Mouse (Mus musculus) kidney, postnatal 0 days (tissue): ENCODE results near the gene Rrp36. TPM values are rescaled to one million over a fixed set of nuclear protein-coding genes. Genes with fewer than 3 reads are reported as not detected.

Experiments used
- ATAC-seq: fragments of 200-750 bp; cut with Nextera tagmentation; replicated peaks from 2 replicates; pipeline ENCODE4 v1.8.0; 2017; ENCODE audit warnings: low read depth, moderate number of reproducible peaks, moderate TSS enrichment, moderate library complexity; ENCODE audit not compliant: low FRiP score
- DNase-seq: peaks from one replicate; pipeline ENCODE4 v3.0.0-alpha.2; 2016; ENCODE audit warnings: low spot score
- H3K27ac ChIP-seq: fragments of 300-500 bp; sonication (generic); 2 replicates; pipeline ENCODE4 v1.5.1; 2014; ENCODE audit warnings: mild to moderate bottlenecking
- H3K27me3 ChIP-seq: fragments of 300-500 bp; sonication (generic); 2 replicates; pipeline ENCODE4 v1.6.1; 2014; ENCODE audit warnings: low read length, mixed read lengths; ENCODE audit not compliant: insufficient read depth
- H3K36me3 ChIP-seq: fragments of 300-500 bp; sonication (generic); 2 replicates; pipeline ENCODE4 v1.6.1; 2014; ENCODE audit warnings: low read length, mixed read lengths; ENCODE audit not compliant: insufficient read depth
- H3K4me1 ChIP-seq: fragments of 300-500 bp; sonication (generic); replicated peaks from 2 replicates; pipeline ENCODE4 v1.6.1; 2014; ENCODE audit warnings: antibody characterized with exemption, low read length, mixed read lengths; ENCODE audit not compliant: insufficient read depth
- H3K4me2 ChIP-seq: fragments of 300-500 bp; sonication (generic); 2 replicates; pipeline ENCODE4 v1.6.1; 2014; ENCODE audit warnings: mild to moderate bottlenecking, low read length, moderate library complexity, mixed read lengths
- H3K4me3 ChIP-seq: fragments of 300-500 bp; sonication (generic); replicated peaks from 2 replicates; pipeline ENCODE4 v1.5.1; 2014; ENCODE audit warnings: low read depth, low read length
- H3K9ac ChIP-seq: fragments of 300-500 bp; sonication (generic); 2 replicates; pipeline ENCODE4 v1.6.1; 2014; ENCODE audit warnings: low read depth, low read length
- H3K9me3 ChIP-seq: fragments of 300-500 bp; sonication (generic); replicated peaks from 2 replicates; pipeline ENCODE4 v1.6.1; 2016; ENCODE audit warnings: low read length, inconsistent platforms, mixed read lengths
- CTCF ChIP-seq: IDR thresholded peaks from 2 replicates; pipeline ENCODE4 v1.5.1; 2016; ENCODE audit warnings: antibody characterized with exemption, low read depth, mild to moderate bottlenecking, moderate library complexity
- WGBS: fragments of 180-500 bp; shearing (Covaris S2); extraction: QIAGEN DNeasy Blood & Tissue Kit; methylation state at CpG from one replicate; pipeline ENCODE4 v1.1.7; 2014; 5-methylcytosine and 5-hydroxymethylcytosine counted together
- polyA plus RNA-seq: library from polyadenylated mRNA; unstranded; fragments of >200 nt; fragmentation: Nextera tagmentation; extraction: Ambion mirVana; gene quantifications from 2 replicates; pipeline ENCODE4 v1.2.1, GENCODE M21; 2015

Gene Rrp36
- polyA plus RNA-seq, 1 experiment from 2014 or later, result 44.4 TPM

DNA sequence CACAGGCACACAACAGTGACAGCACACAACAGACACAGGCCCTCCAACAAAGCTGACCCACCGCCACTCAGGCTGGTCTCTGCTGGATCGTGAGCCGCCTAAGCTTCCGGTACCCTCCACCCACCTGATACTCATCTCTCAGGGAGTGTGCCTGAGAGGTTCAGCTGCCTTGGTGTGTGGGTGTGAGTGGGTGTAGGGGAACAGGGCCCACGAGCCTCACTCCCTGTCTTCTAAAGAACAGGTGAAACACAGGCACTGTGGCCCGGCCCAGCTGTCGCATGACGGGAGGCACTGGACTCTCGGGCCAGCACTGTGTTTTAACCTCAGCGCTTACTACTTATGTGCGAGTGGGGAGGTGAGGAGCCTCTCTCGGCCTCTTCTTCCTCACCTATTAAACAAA, 27.9 kb upstream of the Rrp36 start:
- DNase-seq (no peak), ATAC-seq (no peak)
- peaks cover 2% of the 10 kb centered on the region; the same call in 1 of the 2 replicates for H3K36me3 ChIP-seq
- WGBS, result 78% methylated on average over 12 of the region's 12 CpGs
- no peak overlapping the region for H3K9ac ChIP-seq
- H3K4me3 ChIP-seq, result no peak overlapping the region
- no peaks in the 10 kb centered on the region for H3K9me3 ChIP-seq
- H3K4me2 ChIP-seq, result no peak overlapping the region
- H3K27me3 ChIP-seq, result no peaks in the 10 kb centered on the region
- no peak for TF ChIP-seq CTCF
- H3K27ac ChIP-seq, result no peak overlapping the region
- H3K4me1 ChIP-seq, result peaks cover 12% of the 10 kb centered on the region; the same call in 1 of the 2 replicates

DNA sequence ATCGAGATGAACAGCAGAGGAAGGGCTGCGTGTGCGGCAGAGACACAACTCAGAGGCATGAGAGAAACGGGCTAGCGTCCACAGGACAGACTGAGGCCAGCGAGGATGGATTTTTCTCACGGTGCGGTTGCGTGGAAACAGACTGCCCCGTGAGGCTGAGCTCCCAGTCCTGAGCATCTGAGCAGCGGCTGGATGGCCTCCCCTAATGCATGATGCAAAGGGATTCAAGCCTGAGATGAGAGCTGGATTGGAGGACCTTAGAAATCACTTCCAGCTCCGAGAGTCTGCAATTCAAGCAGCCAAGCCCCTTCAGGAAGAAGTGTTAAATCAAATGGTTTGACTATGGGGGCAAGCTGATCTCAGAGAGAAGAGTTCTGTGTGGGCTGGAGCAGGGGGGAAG, 27.3 kb upstream of the Rrp36 start:
- no peak overlapping the region for H3K9ac ChIP-seq
- H3K4me3 ChIP-seq, result no peak overlapping the region
- H3K4me1 ChIP-seq, result peaks cover 12% of the 10 kb centered on the region; the same call in 1 of the 2 replicates
- no peak for TF ChIP-seq CTCF
- DNase-seq, result no peak
- H3K27me3 ChIP-seq, result no peaks in the 10 kb centered on the region
- no peaks in the 10 kb centered on the region for H3K9me3 ChIP-seq
- ATAC-seq, result no peak
- peak overlapping the region; percentile 0; the same call in 1 of the 2 replicates for H3K4me2 ChIP-seq
- H3K27ac ChIP-seq, result no peak overlapping the region
- peaks cover 2% of the 10 kb centered on the region; the same call in 1 of the 2 replicates for H3K36me3 ChIP-seq
- WGBS, result 69% methylated on average over 12 of the region's 12 CpGs

DNA sequence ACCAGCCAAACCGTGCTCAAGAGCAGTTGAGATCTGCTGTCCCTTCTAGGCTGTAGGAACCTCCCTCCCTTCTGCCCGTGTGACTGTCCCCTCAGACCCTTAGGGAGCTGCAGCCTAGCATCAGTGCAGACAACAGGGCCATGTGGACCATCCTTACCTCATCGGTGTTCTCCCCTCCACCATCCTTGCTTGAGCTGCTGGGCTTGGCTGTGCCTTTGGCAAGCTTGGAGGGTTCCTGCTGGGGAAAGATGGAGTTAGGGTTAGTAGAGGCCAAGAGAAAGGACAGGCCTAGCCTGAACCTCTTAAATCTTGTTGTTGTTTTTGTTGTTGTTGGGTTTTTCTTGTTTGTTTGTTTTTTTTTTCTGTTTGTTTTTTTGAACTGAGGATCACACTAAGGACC, 25.8 kb upstream of the Rrp36 start:
- no peak for TF ChIP-seq CTCF
- ATAC-seq, result no peak
- 81% methylated on average over 3 of the region's 3 CpGs for WGBS

DNA sequence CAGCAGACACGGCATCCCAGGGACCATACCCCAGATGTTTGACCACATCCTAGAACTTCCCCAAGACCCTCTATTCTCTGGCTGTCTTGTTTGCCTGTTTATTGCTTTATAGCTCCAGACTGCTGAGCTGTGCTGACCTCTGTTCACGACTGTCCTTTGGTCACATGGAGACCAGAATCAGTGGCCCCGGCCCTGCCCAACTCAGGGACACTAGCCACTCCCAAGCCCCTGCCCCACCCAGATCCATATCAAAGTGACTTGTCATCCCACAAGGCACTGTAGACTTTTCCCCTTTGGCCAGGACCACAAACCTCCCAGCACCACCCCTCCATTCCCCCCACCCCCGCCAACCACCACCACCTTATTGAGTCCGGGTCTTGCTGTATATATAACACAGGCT, 25.1 kb upstream of the Rrp36 start:
- Histone ChIP-seq H3K9ac (no peak overlapping the region), H3K27me3 (no peaks in the 10 kb centered on the region), H3K9me3 (no peaks in the 10 kb centered on the region), H3K4me3 (no peak overlapping the region), H3K4me1 (peaks cover 12% of the 10 kb centered on the region; the same call in 1 of the 2 replicates), H3K36me3 (peaks cover 2% of the 10 kb centered on the region; the same call in 1 of the 2 replicates), H3K27ac (no peak overlapping the region), H3K4me2 (no peak overlapping the region)
- ATAC-seq, result no peak
- no peak for DNase-seq
- no peak for TF ChIP-seq CTCF
- 56% methylated on average over 5 of the region's 5 CpGs for WGBS

More for the DNA sequence above, 25.8 kb upstream of the Rrp36 start:
- Histone ChIP-seq H3K9ac (no peak overlapping the region), H3K4me3 (no peak overlapping the region), H3K4me2 (no peak overlapping the region), H3K4me1 (peaks cover 12% of the 10 kb centered on the region; the same call in 1 of the 2 replicates), H3K36me3 (peaks cover 2% of the 10 kb centered on the region; the same call in 1 of the 2 replicates), H3K9me3 (no peaks in the 10 kb centered on the region), H3K27ac (no peak overlapping the region), H3K27me3 (no peaks in the 10 kb centered on the region)
- DNase-seq, result no peak

DNA sequence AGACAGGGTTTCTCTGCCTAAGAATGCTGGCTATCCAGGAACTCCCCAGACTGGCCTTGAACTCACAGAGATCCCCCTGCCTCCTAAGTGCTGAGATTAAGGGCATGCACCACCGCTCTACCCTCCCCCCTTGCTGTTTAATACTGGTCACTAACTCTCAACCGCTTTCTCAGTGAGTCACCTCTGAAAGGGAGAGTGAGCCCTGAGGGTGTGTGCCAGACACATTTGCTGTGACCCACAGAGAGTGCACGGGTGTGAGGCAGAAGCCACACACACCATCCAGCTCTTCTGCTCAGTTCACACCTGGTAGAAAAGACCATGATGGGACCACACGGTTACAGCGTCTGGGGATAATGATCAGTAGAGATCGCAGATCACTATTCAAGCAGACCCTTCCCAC, 24.4 kb upstream of the Rrp36 start:
- ATAC-seq, result no peak
- no peak for TF ChIP-seq CTCF
- WGBS, result 80% methylated on average over 6 of the region's 6 CpGs

DNA sequence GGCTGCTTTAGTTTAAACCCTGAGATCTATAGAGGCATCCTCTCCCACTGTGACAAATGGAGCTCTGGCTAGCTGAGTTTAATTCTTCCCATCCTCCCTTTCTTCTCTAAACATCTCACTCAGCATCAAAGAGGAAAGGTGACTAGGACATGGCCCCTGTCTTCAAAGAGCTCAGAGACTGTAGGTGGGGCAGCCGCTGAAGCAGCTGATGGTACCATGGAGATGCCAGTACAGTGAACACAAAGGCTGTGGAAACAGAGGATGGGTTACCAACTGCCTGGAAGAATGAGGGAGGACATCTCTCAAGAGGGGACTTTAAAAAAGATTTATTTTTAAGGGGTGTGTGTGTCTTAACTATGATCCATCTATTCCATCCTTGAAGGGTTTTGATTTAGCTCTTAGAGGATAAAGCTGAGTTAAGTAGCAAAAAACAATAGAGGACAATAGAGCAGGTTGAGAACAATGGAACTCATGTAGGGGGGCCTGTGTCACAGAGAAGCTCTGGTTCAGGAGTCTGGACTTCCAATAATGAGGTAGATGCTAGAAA, 20.4 kb upstream of the Rrp36 start:
- TF ChIP-seq CTCF, result no peak
- DNase-seq (no peak), ATAC-seq (no peak)

More for the DNA sequence above, 24.4 kb upstream of the Rrp36 start:
- Histone ChIP-seq H3K27ac (no peak overlapping the region), H3K9ac (no peak overlapping the region), H3K9me3 (no peaks in the 10 kb centered on the region), H3K4me3 (no peak overlapping the region), H3K4me1 (peaks cover 10% of the 10 kb centered on the region; the same call in 1 of the 2 replicates), H3K36me3 (peaks cover 2% of the 10 kb centered on the region; the same call in 1 of the 2 replicates), H3K4me2 (no peak overlapping the region), H3K27me3 (no peaks in the 10 kb centered on the region)
- DNase-seq, result no peak

More for the DNA sequence above, 20.4 kb upstream of the Rrp36 start:
- WGBS, result 50% methylated on average over 1 of the region's 1 CpGs
- no peak overlapping the region for H3K4me2 ChIP-seq
- no peak overlapping the region for H3K4me3 ChIP-seq
- no peak overlapping the region for H3K27ac ChIP-seq
- H3K9ac ChIP-seq, result no peak overlapping the region
- no peaks in the 10 kb centered on the region for H3K4me1 ChIP-seq
- no peaks in the 10 kb centered on the region for H3K9me3 ChIP-seq
- H3K27me3 ChIP-seq, result no peaks in the 10 kb centered on the region
- H3K36me3 ChIP-seq, result peaks cover 2% of the 10 kb centered on the region; the same call in 1 of the 2 replicates
